Mouse (Mus musculus): ENCODE measurements around the gene Sema4c.
A peak's percentile ranks its signal among the peaks of the same experiment; 100 is the strongest.
"Not testable (repeated sequence)": the region's sequence is repeated elsewhere in the genome, so short reads cannot be mapped to it uniquely, and the experiment has no call there.

The Sema4c gene

DNA sequence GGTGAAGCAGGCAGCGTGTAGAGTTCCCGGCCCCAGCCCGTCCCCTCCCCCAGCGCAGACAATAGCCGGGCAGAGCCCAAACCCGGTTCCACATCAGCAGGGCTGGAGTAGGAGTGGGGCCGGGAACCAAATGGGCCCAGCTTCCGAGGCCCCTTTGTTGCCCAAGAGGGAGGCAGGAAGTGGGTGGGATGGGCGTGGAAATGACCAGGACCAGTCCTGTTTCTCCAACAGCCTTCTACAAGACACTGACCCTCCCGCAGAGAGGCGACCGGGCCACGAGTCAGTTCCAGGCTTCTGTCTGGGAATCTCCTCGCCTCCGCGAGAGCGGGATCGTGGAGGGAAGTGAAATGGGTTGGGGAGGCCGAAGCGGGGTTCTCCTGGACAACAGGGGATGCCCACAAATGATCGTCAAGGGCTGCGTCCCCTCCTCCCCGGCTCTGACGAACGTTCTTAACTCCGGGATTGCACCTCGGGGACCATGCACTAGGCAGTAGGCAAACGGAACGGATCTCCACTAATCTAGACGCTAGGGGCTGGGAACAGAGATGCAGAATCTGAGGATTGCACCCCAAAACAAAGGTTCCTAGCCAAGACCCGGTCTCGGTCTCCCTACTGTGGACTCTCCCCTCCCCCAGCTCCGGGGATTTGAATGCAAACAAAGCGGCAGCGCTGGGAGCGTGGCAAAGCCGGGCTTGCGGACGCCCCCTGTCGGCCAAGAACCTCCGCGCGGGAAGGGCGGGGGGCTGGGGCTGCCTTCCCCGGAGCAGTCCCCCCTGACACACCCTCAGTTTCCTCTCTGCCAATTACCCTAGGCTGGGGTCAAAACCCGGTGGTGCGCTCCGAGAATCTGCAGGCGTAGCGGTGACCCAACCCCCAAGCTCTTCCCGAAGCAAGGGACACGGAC, 1.3 kb downstream of the Sema4c start:
- DNase-seq (ENCODE audit: low read depth), result peak; percentile 67

GRCm38 (mm10) chr1:36555798-36556395, 2.3 kb downstream of the Sema4c start:
- no peak for DNase-seq (ENCODE audit: low read depth)

- DNase-seq (ENCODE audit: low read depth), result no peak
Observed at GRCm38 (mm10) chr1:36554633-36555399, 3.3 kb downstream of the Sema4c start.

DNA sequence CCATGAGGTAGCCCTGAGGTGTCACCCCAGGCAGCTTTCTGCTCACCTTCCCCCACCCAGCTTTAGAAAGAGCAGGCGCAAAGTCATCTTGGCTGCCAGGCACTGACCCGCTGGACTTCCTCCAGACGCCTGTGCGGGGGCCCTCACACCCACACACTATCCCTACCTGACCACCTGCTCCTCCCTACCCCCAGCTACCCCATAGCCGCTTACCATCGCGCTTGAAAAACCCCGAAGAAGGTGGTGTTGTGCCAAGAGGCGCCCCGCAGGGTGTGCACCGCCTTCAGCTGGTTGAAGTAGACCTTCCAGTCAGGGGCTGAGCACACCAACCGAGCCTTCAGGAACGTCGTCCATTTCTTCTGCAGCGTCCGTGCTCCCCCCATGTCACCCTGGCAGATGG, 5.6 kb downstream of the Sema4c start:
- no peak for DNase-seq (ENCODE audit: low read depth)

DNA sequence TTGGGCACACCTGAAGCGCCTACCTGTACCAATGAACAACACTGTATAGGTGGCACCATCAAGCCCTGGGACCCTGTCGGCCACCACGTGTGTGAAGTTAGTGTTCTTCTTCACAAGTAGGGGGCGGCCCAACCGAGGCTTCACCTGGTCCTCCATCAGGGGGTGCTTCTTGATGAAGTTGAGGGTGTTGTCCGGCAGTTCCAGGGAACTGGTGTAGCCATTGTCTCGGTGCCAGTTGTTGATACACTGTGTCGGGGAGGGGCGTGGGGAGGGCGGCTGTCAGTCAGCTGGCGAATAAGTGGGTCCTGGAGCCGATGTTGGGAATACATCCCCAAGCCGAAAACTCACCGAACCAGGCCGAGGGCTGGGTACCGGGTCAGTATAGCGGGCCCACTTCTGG, 6.2 kb downstream of the Sema4c start:
- DNase-seq (ENCODE audit: low read depth), result no peak

- no peak for DNase-seq (ENCODE audit: low read depth)
Observed at GRCm38 (mm10) chr1:36550075-36550863, 7.9 kb downstream of the Sema4c start.

- DNase-seq (ENCODE audit: low read depth), result no peak
Observed at GRCm38 (mm10) chr1:36549491-36549890, 8.7 kb downstream of the Sema4c start.

- no peak for DNase-seq (ENCODE audit: low read depth)
Observed at GRCm38 (mm10) chr1:36548771-36549170, 9.4 kb downstream of the Sema4c start.

DNA sequence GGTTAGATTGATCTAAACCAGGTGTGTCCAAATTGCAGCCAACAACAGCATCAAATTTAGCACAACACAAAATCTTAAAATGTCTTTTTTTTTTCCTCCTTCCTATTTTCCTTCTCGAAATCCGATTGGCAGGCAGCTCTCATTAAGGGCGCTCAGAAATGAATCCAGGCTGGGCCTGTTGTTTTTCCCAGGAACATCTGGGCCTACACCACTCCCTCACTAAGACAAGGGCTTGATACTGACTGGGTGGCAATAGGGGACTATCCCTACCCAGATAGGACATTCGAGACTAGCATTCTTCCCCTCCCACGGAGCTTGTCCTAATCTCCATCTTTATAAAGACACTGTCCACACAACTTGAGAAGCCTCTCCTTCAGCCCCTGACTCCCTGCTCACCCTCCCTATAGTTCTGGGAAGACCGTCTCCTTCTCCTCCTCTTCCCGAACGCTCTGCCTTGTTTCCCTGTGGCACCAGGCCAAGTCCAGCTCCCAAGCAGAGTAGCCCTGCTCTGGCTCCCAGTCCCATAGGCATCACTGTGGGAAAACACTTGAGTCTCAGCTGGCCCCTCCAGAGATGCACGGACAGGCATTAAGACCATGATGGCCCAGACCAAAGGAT, 10.1 kb downstream of the Sema4c start:
- no peak for DNase-seq (ENCODE audit: low read depth)

DNA sequence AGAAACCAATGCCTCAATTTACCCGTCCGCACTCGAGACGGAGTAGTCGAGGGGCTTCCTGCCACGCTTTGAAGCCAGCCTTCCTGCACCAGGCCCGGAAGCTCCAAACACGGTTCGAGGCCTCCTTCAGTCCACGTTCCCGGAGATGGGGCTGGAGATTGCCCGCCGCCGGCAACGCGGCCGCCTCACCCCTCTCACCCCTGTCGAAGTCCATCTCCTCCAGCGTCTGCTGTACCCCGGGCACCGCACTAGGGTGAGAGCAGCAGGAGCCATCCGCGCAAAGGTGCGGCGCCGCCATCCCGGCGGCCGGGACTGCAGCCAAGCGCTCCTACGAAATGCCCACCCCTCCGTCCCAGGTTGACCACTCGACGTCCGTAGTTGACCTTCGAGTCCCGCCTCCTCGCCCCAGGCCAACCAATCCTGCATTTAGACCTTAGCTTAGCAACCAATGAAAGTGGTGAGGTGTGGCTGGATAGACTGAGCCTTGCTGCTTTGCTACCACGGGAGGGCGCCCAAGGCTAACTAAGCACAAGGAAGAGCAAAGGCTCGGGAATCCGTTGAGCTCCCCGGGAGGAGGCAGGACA, 11.2 kb downstream of the Sema4c start, which contains the start of gene Ankrd39:
Gene Ankrd39 (minus strand): TSS at position 558 of the 584 bp plus-strand sequence.
- peak; percentile 98 for DNase-seq (ENCODE audit: low read depth)

DNA sequence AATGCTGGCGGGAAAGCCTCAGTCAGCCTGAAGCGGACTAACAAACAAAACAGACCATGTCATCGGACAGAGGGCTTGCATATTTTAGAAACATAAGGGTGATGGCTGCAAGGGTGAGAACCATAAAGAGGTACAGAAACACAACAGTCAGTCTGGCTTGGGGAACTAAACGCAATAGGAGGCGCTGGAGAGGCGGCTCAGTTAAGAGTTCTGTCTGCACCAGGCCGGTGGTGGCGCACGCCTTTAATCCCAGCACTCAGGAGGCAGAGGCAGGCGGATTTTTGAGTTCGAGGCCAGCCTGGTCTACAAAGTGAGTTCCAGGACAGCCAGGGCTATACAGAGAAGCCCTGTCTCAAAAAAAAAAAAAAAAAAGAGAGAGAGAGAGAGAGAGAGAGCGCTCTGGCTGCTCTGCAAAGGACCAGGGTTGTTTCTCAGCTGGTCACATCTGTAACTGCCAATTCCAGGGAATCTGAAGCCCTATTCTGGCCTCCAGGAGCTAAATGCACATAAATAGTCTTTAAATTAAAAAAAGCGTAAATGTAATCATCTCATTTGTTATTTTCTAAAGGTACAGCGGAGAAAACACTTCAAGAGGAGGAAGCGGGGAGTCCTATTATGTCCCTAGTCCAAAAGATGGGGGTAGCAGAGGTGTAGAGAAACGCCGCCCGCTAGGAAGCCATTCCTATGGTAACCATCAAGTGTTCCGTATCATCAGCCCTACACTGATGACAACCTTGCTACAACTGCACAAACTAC, 12.1 kb downstream of the Sema4c start:
- no peak for DNase-seq (ENCODE audit: low read depth)

GRCm38 (mm10) chr1:36545382-36545781, 12.8 kb downstream of the Sema4c start:
- DNase-seq (ENCODE audit: low read depth), result no peak

- DNase-seq (ENCODE audit: low read depth), result no peak
Observed at GRCm38 (mm10) chr1:36542925-36543324, 15.2 kb downstream of the Sema4c start.

GRCm38 (mm10) chr1:36541844-36542243, 16.3 kb downstream of the Sema4c start:
- DNase-seq (ENCODE audit: low read depth), result no peak

DNA sequence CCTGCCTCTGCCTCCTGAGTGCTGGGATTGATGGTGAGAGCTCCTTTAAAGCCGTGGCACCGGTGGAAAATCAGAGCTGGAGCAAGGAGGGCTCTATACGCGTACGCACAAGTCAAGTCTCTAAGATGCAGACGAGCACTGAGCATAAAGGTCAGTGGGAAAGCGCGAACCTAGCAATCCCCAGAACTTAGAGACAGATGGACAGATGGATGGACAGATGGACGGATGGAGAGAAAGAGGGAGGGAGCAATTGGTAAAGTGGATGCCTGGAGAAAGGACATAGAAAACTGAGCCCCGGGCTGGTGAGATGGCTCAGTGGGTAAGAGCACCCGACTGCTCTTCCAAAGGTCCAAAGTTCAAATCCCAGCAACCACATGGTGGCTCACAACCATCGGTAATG, 17.3 kb downstream of the Sema4c start:
- DNase-seq (ENCODE audit: low read depth), result no peak

DNA sequence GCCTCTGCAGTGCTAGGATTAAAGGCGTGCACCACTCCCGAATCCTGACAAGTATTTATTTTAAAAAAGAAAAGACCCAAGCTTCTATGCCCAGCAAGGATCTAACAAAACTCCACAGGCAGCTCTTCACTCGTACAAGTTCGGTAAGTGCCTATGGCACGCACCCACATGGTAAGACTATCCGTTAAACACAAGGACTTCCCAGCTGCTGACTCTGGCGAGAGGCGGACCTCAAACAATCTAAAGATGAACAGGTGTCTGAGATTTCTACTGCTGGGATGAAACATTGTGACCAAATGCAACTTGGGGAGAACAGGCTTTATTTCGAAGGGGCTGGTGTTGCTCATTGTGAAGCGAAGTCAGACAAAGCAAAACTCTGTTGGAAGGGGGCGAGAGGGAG, 18.0 kb downstream of the Sema4c start:
- no peak for DNase-seq (ENCODE audit: low read depth)

DNA sequence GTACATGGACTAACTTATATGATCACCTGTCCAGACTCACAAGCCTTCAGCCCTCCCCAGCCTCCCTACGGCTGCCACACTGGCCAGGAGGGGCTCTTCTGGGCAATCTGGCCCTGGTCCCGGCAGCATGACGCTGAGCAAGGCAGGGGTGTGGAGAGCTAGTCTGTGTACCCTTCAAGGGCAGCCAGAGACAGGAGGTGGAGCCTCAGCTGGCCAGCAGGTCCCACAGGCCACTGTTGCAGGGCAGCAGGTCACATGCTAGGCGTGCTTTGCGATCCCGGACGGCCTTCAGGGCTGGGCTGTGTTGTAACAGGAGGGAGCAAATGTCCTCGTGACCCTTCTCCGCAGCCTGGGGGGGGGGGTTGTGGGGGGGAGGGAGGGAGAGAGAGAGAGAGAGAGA, 19.0 kb downstream of the Sema4c start, which contains the start of gene Gm42417:
Gene Gm42417 (minus strand): TSS at position 244 of the 400 bp plus-strand sequence.
- DNase-seq (ENCODE audit: low read depth), result no peak

DNA sequence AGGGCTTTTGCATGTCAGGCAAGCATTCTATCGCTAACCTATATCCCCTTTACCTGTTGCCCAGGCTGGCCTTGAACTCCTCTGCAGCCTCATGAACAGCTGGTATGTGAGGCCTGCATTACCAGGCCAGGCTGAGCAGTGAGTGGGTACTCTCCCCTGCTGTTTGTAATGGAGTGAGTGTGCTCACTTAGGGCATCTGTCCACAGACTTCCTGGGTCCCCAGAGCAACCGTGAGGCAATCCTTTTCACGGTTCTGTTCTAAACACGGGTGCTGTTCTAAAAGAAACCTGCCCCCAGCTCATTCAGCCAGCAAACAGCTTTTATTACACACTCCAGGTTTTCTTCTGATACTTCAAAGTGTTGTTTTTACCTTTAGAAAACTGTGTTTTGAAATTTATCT, 19.4 kb downstream of the Sema4c start:
- no peak for DNase-seq (ENCODE audit: low read depth)

DNA sequence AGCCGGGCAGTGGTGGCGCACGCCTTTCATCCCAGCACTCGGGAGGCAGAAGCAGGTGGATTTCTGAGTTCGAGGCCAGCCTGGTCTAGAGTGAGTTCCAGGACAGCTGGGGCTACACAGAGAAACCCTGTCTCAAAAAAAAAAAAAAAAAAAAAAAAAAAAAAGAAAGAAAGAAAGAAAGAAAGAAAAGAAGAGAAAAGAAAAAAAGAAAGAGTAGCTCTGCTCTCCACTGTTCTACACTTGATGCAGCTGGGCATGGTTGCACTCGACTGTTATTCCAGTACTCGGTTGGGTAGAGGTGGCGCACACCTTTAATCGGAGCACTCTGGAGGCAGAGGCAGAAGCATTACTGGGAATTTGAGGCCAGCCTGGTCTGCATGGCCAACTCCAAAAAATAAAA, 21.4 kb downstream of the Sema4c start, which contains the start of gene Ankrd23:
Gene Ankrd23 (minus strand): TSS at position 101 of the 400 bp plus-strand sequence.
- not testable (repeated sequence) for DNase-seq (ENCODE audit: low read depth)

DNA sequence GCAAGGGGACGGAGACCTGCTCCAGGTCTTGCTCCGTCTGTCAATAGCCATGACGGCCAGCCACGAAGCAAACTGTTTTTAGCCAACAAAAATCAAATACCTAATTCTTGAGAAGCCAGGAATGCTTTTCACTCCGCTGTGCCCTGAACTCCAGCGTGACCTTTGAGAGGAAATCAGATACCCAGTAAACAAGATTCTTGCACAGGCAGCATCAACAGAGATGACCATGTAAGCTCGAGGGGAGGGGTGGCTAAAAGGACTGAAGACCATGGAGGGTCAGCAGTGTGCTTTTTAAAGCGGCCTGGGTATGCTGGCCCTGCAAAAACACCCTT, 21.8 kb downstream of the Sema4c start:
- DNase-seq (ENCODE audit: low read depth), result no peak

All from c-Kit-positive CD71-negative TER-119-negative erythroid progenitor cells, embryonic 14.5 days (primary cell).